Mouse (Mus musculus): ENCODE data around the gene Gm20873.
"Not testable (repeated sequence)": the region's sequence is repeated elsewhere in the genome, so short reads cannot be mapped to it uniquely, and the experiment has no call there.

GRCm38 (mm10) chrY:6266798-6267197, at the start of gene Gm20873:
- not testable (repeated sequence) for TF ChIP-seq CTCF, EP300 (IDR thresholded peaks at IDR 0.05; ENCODE audit: low read depth)

All from liver, embryonic 14.5 days (tissue).